Mouse (Mus musculus): Measurements from ENCODE around the gene Gp1bb.

Gene Gp1bb

DNA sequence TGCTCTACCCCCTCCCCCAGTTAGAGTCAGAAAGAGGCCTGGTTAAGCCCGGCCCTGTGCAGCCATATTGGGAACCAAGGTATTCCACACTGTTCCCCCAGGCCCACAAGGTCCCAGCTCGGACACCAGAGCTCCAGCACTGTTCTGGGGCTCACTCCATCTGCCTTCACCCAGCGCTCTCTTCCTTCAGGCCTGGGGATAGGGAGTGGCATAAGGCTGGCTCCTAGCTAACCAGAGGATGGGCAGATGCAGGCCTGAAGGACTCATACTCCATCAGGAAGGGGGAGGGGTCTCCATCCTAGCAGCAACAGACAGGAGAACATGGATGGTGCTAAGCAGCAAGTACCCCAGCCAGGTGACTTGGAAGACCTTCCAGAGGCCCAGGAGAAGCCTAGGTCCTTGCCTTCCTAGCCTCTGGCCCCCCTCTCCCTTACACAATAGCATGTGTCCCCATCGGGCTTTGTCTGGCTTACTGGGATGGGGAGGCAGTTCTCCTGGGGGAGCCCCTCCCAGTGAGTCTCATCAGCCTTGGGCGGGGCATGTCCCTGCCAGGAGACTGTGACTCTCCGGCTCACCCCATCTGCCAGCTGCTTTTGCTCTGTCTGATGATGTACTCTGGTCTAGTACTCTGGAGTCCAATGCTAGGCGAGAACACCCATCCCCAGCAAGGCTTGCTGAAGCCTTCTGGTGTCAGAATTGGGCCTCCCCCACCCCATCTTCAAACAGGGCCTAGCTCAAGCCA is 6.2 kb upstream of the Gp1bb start:
- no peak for DNase-seq

DNA sequence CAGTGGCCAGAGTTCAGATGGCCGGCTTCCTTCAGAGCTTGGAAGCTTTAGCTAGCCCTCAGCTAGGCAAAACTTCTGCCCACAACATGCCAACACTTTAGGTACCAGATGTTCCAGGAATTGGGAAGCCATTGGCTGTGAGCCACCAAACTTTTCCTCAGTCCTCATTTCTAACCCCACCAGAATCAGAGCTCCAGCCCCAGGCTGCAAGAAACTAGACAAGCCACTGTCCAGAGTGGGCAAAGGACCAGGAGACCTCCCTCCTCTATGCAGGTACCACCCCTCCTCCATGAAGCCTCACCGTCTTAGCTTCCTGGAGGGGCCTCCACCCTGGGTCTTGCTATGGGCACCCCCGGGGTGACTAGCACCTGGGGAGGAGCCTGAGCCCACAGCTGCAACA is 5.0 kb upstream of the Gp1bb start:
- DNase-seq, result no peak

DNA sequence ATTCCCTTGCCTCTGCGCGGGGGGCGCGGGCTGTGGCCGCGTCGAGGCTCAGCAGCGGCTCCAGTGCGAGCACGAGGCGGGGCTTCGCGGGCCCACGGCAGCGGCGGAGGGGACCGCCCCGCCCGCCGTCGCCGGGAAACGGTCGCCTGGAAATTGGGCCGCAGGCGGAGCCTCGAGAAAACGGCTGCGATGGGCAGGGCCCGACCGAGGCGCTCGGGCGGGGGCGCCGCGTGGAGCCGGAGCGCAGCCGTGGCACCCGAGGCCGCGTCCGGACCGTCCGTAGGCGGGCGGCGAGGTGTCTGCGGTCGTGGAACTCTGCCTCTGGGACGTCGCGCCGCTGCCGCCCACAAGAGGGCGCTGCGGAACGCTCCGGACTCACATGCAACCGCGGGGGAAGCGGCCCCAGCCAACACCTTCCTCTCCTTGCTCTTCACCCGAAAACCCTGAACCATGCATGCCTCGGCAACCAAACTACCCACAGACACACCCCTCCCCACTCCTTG is 4.2 kb upstream of the Gp1bb start, which contains the start of gene Gm49601:
TSS of gene Gm49601 (minus strand) at position 52 of the 503 bp plus-strand sequence.
- peak; percentile 87 for DNase-seq

DNA sequence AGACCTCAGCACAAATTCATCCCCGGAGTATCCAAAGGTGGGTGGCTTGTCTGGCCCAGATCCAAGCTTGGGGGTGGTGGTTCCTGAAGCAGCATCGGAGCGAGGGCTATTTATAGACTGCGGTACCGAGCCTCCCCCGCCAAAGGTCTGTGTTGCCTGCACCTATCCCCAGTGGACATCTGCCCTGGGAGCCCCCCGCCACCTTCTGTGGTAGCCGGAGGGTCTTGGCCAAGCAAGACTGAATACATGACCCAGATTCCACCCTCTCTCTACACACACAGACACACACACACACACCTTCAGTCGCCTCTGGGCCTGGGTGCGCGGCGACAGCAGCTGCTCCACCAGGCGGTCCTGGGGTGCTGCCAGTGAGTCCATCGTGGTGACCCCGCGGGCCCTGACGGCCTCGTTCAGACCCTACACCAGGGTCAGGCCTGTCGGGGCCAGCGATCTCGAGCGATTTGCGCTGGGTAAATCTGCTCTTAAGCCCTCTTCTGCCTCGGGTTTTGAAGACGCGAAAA is 3.6 kb upstream of the Gp1bb start:
- no peak for DNase-seq

DNA sequence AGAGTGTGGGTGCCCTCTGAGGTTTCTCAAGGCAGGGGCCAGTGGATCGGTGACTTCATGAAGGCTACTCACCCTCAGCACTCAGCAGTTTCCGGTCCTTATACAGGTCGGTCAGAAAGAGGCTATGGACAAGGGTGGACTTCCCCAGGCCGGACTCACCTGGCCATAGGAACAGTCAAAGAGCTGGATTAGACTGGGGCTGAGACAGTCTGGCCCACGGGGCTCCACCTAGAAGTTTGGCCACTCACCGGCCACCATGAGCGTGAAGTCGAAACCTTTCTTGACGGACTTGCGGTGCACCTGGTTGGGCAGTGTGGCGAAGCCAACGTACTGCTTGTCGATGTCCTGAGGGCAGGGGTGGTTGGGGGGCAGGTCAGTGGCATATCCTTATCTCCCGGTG is 2.9 kb upstream of the Gp1bb start:
- no peak for DNase-seq

DNA sequence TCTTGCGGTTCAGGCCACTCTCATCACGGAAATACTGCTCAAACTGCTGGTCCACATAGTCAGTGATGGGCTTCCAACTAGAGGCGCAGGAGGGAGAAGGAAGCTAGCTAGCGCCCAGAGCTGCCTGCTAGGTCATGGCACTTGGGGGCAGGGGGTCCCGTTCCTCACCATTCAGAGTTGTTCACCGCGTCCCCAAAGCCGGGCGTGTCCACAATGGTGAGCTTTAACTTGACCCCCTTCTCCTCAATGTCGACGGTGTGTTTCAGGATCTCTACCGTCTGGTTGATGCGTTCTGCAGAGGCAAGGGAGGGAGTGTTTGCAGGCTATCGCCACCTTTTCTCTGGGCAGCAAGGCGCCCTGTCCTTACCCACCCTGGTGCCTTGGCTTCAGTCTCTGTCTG is 2.4 kb upstream of the Gp1bb start:
- DNase-seq, result no peak

DNA sequence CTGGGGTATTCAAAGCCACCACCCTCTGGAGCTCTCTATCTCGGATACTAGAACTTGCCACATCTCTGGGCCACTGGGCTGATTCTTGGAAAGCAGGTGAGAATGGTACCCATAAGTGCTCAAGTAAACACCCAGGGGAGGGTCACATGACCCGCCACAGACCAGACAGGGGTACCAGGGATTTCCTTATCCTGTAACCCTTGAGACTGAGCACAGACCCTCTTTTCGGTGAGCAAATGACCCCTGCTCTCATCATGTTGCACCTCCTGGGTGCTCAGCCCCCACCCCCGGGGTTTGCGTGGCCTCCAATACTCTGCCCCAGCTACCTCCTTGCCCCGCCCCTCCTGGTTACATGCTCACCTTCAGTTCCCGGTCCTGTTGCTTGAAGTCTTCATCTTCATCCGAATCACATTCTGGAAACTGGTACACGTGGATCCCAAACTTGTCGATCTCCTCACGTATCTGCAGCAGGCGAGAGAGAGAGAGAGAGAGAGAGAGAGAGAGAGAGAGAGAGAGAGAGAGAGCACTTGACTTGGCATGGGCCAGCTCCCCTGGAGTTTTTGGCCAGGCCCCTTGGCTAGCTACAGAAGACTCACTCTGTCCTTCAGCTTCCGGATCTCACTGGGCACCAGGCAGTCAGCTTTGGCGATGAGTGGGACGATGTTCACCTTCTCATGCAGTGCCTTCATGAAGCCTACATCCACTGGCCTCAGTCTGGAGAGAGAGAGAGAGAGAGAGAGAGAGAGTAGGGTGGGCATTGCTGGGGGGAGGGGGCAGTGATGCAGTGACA is 1.7 kb upstream of the Gp1bb start:
- DNase-seq, result no peak

DNA sequence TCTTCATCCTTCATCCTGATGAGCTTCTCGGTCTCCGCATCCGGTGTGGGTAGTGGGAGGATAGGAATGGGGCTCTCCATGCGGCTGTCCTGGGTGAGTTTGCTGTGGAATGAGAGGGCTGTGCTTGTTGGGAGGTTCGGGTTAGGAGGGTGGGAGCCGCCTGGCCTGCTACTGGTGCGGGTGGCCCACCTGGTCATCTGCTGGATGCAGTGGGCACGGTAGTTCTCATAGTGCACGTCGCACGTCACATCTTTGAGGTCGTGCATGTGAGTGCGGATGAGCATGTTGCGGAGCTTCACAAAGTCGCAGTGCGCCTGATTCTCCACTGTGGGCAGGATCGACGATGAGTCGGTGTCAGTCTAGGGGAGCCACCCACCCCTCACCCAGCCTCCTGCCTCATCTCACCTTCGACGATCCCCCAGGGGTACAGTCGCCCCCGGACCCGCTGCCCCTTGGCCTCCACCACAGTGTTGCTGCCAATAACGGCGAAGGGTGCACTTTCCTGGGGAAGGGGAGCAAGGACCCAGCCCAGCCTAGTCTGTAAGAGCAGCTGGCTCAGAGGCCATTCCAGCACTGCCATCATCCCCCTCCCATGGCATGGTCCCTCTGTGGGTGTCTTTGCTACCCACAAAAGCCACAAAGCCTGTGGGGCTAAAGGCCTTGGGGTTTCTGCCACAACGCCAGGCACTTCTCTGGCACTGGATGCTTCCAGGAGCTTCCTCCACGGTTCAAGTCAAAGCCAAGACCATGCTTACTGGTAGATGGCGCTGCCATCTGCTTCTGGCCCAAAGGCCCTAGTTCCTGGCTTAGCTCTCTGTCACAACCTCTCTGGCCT is 930 bp upstream of the Gp1bb start:
- no peak for DNase-seq

DNA sequence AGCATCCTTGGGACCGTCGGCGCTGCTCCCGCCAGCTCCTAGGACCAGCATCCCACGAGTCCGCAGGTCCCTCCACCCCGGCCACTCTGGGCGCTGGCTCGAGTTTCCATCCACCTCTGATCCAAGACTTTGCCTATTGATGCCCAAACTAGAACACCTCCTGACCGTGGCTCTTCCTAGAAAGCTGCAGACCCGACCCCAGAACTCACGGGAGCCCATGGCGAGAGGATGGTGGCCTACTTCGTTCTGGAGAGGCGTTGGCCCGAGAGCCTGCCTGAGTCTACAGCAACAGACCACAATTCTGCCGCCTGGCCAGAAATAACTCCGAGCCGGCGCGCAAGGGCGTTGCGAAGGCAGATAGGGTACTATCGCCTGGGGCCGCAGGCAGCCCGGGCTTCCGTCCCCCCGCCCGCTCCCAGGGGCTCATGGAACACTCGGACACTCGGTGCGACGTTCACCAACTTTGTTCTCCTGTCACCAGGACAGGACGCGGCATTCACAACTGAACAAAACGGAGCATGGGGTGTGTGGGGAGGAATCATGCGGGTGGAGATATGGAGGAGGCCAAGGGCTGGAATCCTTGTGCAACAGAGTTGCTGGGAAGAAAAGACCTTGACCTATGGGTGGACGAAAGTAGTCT is 721 bp downstream of the Gp1bb start:
- no peak for DNase-seq

DNA sequence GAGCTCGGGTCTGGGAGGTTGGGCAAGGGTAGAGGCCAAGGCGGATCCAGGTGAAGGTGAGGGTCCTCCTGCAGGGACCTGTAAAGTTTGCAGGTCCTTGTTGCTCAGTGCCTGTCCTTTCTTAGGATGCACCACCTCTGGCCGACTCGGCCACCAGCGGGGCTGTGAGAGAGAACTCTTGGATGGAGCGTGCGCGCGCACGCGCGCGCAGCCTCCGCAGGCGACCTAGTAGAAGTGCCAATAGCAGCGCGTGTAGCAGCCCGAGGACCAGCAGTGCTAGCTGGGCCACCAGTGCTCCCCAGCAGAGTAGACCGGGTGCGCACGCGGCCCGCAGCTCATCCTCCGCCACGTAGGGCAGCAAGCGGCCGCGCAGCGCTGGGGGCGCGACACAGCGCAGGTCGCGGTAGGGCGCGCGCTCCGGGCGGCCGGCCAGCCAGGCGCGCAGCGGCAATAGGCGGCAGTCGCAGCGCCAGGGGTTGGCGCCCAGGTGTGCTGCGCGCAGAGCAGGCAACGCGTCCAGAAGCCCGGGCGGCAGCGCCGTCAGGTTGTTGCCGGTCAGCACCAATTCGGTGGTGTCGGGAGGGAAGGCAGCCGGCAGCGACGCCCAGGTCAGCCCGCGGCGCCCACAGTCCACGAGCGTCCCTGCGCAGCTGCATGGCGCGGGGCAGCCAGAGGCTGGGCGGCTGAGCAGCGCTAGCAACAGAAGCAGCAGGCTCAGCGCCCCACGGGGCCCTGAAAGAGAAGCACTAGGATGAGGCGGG is 1.4 kb downstream of the Gp1bb start:
- DNase-seq, result no peak

DNA sequence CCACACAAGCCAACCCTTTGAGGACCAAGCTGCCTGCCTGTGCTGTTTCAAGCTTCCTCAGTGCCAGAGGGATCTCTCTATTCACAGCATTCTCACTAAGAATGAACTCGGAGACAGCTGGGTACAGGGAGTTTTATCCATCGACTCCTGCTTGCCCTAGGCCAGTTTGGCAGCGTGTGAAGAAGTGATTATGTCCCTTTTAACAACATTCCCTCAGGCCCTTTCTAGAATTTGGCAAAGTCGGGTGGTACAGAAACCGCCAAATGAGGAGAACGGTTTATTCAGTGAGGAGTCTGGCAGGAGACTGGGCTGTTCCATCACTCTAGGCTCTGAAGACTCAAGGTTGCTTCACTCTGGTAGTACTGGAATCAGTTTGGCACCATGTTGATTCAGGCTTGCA is 2.0 kb downstream of the Gp1bb start:
- DNase-seq, result no peak

DNA sequence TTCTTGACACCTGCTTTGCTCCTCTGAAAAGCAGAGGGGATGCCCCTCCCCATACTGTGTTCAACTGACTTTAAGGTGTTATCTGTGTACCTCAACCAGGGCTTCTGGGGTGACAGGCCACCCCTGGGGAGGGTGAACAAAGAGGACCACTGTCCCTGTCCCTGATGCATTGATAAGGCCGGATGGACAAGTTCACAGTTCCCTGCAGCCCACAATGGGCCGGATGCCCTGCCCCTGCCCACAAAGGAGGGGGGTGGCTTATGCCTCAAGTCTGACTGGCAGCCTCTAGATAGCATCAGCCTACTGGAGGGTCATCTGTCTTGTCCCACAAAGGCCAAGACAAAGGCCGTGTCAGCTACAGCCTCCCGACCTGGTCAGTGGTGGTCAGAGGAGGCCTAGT is 3.1 kb downstream of the Gp1bb start:
- no peak for DNase-seq

DNA sequence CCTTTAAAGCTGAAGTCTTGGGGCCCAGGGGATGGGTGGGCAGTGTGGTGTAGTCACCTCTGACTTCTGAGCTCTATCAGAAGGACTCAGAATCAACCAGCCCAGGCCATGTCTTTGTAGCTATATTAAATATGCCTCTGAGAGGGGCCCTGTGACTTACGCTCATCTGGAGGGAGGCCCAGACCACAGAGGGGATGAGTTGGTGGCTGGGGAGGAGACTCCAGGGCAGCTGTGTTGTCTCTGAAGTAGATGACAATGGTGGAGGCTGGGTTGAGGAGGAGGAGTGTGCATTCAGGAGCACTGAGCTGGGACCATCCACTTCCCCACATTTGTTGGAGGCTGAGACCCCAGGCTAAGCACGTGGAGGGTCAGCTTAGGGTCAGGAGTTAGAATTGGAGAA is 3.9 kb downstream of the Gp1bb start:
- DNase-seq, result no peak

DNA sequence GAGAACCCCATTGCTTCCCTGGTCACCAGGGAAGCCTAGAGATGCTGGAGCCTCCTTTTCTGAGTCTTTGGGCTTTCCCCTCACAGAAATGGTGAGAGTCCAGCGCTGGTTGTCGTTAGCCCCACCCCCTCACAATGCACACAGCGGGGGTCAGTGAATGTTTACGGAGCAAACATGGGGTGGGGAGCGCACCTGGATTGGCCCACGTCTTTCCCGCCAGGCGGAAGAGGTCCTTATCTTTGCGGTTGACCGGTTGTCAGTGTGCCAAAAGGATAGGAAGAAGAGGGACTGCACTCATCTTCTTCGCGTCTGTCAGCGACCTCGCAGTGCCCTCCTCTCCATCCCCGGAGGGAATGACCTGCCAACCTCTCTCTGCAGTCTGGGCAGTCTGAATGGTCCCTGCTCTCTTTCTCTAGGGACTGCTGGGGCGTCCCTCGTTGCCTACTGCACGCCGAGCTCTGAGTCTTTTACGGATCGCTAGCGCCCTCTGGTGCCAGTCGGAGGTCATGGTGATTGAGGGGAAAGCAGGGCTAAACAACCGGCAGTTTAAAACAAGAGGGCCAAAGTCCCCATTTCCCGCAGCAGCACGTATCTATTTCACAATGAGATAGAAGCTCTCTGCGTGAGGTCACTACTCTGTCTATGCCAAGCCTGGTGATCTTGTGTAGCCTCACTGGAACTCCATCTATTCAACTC is 4.7 kb downstream of the Gp1bb start:
- DNase-seq, result peak; percentile 88

DNA sequence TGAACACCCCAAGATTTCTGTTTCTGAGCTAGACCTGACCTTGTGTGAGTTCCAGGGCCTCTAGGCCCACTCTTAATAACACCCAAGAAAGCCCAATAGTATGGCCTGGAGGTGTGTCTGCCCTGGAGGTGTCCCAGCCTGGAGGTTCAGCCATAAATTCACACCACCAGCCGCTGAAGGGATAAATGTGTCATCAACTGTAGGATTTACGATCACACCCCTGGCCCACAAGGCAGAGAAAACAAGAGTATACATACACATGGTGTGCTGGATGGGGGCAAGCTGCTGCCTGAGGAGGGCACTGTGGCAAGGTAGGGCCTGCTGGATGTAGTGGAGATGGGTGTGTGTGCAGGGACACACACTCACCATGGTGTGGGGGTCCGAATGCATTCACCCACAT is 8.9 kb downstream of the Gp1bb start:
- DNase-seq, result no peak

DNA sequence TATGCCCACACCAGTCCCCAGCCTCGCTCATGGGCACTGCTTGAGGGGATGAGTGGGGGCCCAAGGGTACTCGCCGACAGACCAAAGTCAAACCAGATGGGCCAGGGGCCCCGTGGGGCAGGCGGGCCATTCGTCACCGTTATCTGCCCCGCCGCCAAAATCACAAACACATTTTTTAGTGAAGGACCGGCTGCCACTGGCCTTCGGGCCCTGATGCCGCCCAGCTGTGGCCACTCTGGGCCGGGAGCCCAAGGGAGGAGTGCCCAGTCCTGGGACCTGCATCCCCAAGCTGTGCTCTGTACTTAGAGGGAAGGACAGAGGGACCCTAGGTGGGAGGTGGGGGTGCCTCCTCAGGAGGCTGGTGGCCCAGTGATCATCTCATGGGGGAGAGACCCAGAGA is 10.5 kb downstream of the Gp1bb start:
- DNase-seq, result no peak

DNA sequence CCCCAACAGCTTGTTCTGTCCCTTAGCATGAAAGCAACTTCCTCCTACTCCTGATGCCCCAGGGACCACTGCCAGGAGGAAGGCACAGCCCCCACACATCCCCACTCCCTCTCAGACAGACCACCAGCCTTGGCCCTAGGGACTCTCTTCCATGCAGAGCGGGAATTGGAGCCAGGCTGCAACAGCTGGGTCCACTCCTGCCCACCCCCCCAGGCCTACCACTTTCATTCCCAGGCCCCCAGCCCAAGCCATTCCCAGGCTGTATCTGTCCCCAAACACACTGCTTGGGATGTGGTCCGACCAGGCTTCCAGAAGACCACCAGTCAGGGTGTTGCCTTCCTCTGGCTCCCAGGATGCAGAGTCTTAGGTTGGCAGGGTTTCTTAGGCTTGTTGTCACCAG is 13.1 kb downstream of the Gp1bb start:
- DNase-seq, result no peak

DNA sequence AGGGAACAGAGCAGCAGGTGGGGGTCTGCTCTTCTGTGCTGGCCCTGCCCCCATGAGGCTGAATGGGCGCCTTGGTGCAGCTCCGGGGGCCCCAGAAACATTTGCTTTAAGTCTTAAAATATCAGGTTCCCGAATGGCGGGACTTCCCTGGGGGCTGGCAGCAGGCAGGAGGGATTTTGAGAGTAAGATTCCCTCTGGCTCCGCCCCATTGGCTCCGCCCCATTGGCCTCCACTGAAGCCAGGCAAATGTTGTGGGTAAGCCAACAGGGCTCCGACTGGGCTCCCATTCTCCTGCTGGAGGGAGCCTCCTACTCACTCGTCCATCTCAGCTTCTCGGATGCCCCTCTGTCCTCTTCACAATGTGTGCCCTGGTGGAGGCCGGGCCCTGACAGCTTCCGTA is 14.0 kb downstream of the Gp1bb start:
- DNase-seq, result no peak

DNA sequence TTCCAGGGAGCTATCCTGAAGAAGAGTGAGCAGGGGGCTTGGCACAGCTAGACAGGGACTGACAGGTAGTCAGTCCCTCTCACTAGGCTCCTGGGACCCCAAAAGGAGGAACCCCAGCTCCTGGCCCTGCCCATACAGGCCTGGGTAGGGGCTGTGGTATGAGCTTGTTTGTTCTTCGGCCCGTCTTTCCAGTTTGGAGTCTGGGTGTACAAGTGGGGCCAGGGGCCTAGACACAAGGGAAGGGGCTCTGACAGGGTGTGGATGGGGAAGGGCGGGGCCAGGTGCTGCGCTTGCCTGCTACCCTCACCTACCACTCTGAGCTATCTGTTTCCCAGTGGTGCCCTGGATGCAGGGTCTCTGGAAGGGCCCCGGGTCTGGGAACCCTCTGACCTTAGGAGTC is 16.5 kb downstream of the Gp1bb start:
- no peak for DNase-seq

DNA sequence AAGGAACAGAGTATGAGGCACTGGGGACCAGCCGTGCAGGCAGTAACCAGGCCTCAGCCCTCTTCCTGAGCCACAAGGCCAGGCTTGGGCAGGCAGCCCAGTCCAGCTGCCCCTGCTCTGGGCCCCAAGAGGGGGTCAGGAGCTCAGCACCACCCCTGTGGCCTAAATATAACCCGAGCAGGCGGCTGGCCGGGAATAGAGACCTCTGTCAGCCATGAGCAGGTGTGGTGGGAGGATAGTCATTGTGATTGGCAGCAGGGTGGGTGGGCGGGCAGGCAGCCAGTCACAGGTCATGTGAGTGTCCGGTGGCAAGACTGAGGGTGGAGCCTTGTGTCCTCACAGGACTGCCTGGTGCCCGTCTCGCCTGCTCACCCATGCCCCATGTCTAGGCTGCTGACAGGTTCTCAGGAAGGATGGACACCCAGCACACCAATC is 17.9 kb downstream of the Gp1bb start:
- DNase-seq, result peak; percentile 48

DNA sequence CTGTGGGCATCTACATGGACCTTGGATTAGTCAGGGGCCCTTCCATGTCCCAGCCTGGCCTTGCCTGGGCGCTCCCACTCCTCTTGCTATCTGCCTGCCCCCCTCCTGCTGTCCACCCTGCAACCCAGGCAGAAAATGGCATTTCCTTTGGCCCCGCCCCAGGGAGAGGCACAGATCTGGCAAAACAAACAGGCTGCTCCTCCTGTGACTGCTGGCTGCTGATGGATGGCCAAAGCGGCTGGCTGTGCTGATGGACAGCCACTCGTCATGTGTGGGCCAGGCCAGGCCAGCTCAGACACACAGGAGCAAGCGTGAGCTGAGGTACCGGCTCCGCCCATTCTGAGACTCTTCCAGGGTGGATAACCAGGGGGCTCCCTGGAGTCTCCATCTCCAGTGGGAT is 20.8 kb downstream of the Gp1bb start:
- no peak for DNase-seq

All from kidney, postnatal 14 days (tissue).